Mouse (Mus musculus) gastrocnemius, adult 18-20 months (tissue): ENCODE results near the gene March5. TPM values are rescaled to one million over a fixed set of nuclear protein-coding genes. Genes with fewer than 3 reads are reported as not detected.

Experiments used
- DNase-seq: peaks from one replicate; pipeline ENCODE4 v3.0.0; 2021; ENCODE audit warnings: low spot score
- total RNA-seq, 2 experiments: library from RNA; stranded (reverse); gene quantifications; 2 replicates each; pipeline ENCODE4 v1.2.3; 2021

Gene March5
- total RNA-seq, 2 experiments from 2014 or later: 74.3 to 83.1 TPM

DNA sequence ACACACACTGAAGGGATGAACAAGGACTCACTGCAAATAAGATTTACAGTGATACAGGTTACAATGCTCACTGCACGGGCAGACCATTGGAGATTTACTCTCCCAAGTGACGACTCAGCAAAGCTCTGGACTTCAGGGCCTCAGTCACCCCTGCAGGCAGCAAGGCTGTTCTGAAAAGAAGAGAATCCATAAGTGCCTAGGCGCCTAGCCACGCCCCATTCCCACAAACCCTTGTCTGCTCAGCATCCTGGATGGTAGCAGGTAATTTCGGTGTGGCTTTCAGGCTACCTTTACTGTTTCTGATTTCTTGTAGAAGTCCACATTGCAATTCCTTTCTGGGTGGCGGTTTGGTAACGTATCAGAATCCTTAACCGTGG lies 56.2 kb downstream of the March5 start:
- no peak for DNase-seq

DNA sequence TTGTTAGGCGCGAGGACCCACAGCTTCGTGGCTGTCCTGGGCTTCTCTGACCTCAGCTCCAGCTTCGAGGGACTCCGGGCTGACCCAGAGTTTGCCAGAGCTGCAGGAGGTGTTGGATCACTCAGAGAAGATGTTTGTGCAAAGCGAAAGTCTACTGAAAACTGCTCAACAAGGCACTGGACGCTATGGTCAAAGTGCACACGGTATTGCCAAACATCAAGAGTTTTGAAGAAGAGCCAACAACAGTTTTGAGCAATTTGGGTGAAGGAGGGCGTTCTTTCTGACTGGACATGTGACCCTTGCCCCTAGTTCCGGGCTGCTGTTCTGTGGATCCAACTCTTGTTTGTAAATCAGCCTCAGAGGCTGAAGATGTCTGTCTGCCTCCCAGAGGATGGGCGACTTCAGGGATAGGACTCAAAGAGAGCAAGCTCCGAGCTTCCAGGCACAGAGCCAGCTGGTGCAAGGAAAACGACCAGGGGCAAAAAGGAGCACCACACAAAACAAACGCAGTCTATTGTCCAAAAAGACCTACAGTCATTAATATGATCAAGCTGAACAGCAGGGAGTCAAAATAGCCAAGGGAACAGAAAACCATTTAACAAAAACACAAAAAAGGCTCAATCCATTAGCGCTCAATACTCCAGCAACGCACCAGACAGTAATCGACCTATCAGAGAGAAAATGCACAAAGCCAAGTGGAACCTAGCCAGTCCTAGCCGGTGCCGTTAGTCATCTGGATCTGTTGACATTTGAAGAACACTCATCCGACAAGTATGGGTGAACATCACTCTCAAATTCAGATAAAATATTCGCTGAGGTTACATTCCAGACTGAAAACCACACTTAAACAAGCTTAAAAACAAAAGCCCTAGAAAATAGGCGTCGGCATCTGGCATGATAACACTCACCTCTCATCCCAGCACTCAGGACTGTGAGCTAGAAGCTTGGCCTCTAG lies 56.9 kb downstream of the March5 start:
- peak; percentile 66 for DNase-seq

- DNase-seq: peak; percentile 94
Observed at GRCm38 (mm10) chr19:37265333-37266103, 58.2 kb downstream of the March5 start.

DNA sequence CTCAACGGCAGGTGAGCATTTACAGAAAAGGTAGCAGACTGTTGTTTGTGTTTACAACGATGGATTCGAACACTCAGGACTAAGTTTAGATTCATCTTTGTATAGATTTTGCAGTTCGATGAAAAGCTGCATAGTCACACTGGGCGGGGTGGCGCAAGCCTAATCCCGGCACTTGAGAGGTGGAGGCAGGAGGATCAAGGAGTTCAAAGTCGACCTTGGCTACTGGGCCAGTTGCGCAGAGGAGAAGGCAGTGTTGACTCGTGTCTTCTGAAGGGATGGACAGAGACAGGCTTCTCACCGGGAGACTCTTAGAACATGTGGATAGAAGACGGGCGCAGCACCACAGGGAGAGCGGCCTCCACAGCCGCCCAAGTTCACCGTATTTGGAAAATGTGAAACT lies 61.8 kb downstream of the March5 start:
- DNase-seq: no peak

Other genes with a start within 250 kb of the March5 start
- 10 to 100 TPM; 59.2 to 64.4 TPM for gene Cpeb3, start 1.1 kb downstream of the March5 start, total RNA-seq
- 100 to 1,000 TPM; 106 to 173 TPM for gene Ide, start 130.3 kb downstream of the March5 start, total RNA-seq
- under 1 TPM; 0.18 to 0.19 TPM for gene Kif11, start 168.9 kb downstream of the March5 start, total RNA-seq
- under 1 TPM; 0.21 to 0.78 TPM for gene Hhex, start 227.3 kb downstream of the March5 start, total RNA-seq